Mouse (Mus musculus): ENCODE measurements around the gene Gm20388.

GRCm38 (mm10) chr8:120505619-120506310, 595.1 kb downstream of the Gm20388 start:
- TF ChIP-seq TAL1 (conservative IDR thresholded peaks at IDR 0.05; ENCODE audit: low read depth, low read length) (no peak), CTCF (IDR thresholded peaks at IDR 0.05; ENCODE audit: low read depth, low read length) (no peak), GATA1 (IDR thresholded peaks at IDR 0.05; ENCODE audit: borderline replicate concordance, low read length) (no peak), POLR2AphosphoS5 (IDR thresholded peaks at IDR 0.05; ENCODE audit: insufficient replicate concordance, low read depth, low read length) (no peak), GATA2 (IDR thresholded peaks at IDR 0.05; ENCODE audit: borderline replicate concordance, low read depth, low read length) (no peak)

All from G1E (cell line).